Mouse (Mus musculus): ENCODE data around the gene Gria3. TPM values are rescaled to one million over a fixed set of nuclear protein-coding genes. Genes with fewer than 3 reads are reported as not detected.

Gria3 gene
- 4.2 TPM in 2 replicates for polyA plus RNA-seq (2015; fragmentation: Nextera tagmentation; extraction: Ambion mirVana)

GRCm38 (mm10) chrX:41400058-41400904, at the start of gene Gria3:
Gene Gria3, plus strand, starts transcription at chrX:41400854.

Small RNA genes within 50 kb of the gene (microRNA-seq; reads per million reads assigned to microRNA genes)
- gene Gm22413 (ENCODE audit: borderline replicate concordance, insufficient number of aligned reads), result not detected

Measured in adrenal gland, postnatal 0 days (tissue).